Mouse (Mus musculus) erythroid progenitor cell, adult 5-6 weeks (primary cell): ENCODE measurements at regions not wholly inside any gene's neighbourhood (a gene's known extent, or its start where the extent isn't known, plus 50 kb on each side); places are given as distances from the start of the nearest gene placed in this dataset.
A peak's percentile ranks its signal among the peaks of the same experiment; 100 is the strongest.

Source experiments
- ATAC-seq: replicated peaks from 2 replicates; pipeline ENCODE4 v1.8.0; 2016; ENCODE audit warnings: moderate number of reproducible peaks, mild to moderate bottlenecking, moderate TSS enrichment, inconsistent platforms; ENCODE audit not compliant: poor library complexity, low FRiP score, severe bottlenecking

- peak; percentile 96 for ATAC-seq
Observed at GRCm38 (mm10) chr4:122455100-122455499, 234.0 kb upstream of the 9530002B09Rik start.
